Mouse (Mus musculus) lung, adult 2 months (tissue): ENCODE measurements around the gene Sfrp4.

Experiments
- CTCF ChIP-seq: fragments of 200-500 bp; IDR thresholded peaks from 2 replicates; pipeline ENCODE4 v1.5.1; 2011; ENCODE audit warnings: mild to moderate bottlenecking, low read length, control low read depth; ENCODE audit not compliant: insufficient read depth
- POLR2A ChIP-seq: fragments of 200-500 bp; IDR thresholded peaks from 2 replicates; pipeline ENCODE4 v1.6.1; 2011; ENCODE audit warnings: low read depth, mild to moderate bottlenecking, control low read depth, low read length, borderline replicate concordance; ENCODE audit errors: extremely low read depth

- TF ChIP-seq CTCF (no peak), POLR2A (no peak)
These were observed 18.0 kb upstream of the Sfrp4 start for GRCm38 (mm10) chr13:19604916-19605315.
